Mouse (Mus musculus) megakaryocyte progenitor cell, adult 5-6 weeks (primary cell): Measurements from ENCODE around the gene 1700066M21Rik. TPM values are rescaled to one million over a fixed set of nuclear protein-coding genes. Genes with fewer than 3 reads are reported as not detected.

Experiments used
- ATAC-seq: replicated peaks from 2 replicates; pipeline ENCODE4 v1.8.0; 2016; ENCODE audit warnings: mild to moderate bottlenecking, moderate TSS enrichment, inconsistent platforms; ENCODE audit not compliant: poor library complexity
- total RNA-seq, 2 experiments: library from RNA; stranded (forward) in 1 of 2; stranded (reverse) in 1 of 2; fragments of 157-497, 149-512 nt in 1 of 2; fragments of 200-1000 nt in 1 of 2; gene quantifications; 2 replicates each; pipeline versions ENCODE4 v1.2.3 to v1.2.4; 2015 to 2017

The 1700066M21Rik gene
- total RNA-seq, 2 experiments from 2014 or later: 18.1 to 19.3 TPM

DNA sequence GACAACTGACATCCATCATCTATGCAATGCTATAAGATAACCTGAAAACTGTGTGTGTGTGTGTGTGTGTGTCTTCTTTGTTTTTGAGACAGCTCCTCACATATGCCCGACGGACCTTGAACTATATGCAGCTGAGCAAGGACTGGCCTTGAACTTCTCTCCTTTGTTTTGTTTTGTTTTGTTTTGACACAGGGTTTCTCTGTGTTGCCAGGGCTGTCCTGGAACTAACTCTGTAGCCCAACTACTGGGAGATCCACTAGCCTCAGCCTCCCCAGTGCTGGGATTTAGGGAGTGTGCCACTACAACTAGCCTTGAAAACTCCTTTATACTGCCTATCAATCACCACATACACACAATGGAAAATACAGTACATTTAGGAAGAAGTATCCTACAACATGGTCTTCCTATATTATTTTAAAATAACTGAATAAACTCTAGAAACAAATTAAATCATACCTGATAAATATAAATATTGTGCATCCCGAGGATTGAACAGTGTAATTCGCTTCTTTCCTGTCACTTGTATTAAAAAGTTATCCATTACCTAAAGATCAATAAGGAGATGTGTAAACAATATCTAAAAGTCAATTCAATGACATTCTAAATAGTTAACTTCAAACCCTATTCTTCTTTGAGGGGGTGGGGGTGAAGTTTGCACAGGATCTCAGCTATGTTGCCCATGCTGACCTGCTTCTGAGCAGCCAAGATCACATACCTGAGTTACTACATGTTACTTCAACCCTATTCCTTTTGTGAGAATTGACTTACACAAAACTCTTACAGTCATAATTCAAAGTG lies 13.8 kb downstream of the 1700066M21Rik start:
- ATAC-seq: no peak

- ATAC-seq: no peak
Measured at GRCm38 (mm10) chr1:57392417-57392816, 15.0 kb downstream of the 1700066M21Rik start.

GRCm38 (mm10) chr1:57394051-57394450 lies 16.6 kb downstream of the 1700066M21Rik start:
- ATAC-seq: peak; percentile 92

GRCm38 (mm10) chr1:57400321-57400720 lies 22.9 kb downstream of the 1700066M21Rik start:
- ATAC-seq: no peak

GRCm38 (mm10) chr1:57400877-57401276 lies 23.5 kb downstream of the 1700066M21Rik start:
- no peak for ATAC-seq

DNA sequence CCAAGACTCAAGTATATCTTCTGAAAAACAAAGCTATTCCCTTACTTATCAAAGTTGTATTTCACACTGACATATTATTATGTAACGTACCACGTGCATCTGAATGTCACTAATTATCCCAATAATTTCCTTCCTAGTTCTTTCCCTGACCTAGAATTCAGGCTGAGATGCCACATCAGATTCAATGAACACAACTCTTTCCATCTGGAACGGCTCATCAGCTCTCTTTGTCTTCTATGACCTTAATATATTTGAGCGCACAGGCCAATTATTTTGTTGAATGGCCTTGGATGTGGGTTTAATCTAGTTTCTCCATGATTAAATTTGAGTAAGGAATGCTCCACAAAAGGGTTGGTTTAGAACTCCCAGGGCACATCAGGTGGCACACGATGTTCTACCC lies 24.7 kb downstream of the 1700066M21Rik start:
- no peak for ATAC-seq

DNA sequence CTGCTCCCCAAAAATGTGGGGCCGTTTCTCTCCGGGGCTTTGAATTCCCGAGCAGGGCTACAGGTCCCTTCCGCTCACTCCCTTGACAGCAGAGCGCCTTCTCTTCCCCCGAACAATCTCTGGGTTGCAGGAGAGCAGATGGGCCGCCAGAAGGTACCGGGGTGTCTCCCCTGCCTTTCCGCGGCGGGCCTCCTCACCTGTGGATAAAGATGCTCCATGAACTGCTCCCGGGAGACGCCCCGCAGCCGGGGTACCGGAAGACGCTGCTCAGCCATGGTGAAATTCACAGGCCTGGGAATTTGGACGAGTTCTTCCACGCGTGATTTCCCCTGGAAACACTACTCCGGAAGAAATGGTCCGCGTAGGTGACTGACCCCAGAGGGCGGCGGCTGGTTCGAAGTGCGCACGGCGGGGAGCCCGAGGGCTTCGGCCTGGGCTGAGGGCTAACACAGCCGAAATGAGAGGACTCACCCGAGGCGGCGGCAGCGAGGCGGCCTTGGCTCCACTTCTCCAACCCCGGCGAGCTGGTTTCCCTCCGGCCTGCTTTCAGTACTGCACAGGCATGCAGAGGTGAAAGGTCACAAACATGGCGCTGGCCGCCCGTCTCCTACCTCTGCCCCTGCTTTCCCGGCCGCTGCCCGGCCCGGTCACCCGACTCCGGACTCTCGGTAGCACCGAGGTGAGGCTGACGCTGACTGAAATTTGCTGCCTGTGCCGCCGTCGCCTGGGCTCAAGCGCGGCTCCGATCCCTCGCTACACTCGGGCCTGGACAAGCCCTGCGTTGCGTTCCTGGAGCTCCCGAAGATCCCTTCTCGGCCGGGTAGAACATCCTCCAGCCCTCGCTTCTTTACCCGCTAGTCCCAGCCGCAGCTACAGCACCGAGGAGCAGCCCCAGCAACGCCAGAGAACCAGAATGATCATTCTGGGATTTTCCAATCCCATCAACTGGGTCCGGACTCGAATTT lies 29.0 kb downstream of the 1700066M21Rik start, which contains the start of the genes Maip1 and Tyw5:
Gene Maip1, plus strand, starts transcription at position 142 of the 965 bp plus-strand sequence.
Gene Tyw5, minus strand, starts transcription at position 915 of the 965 bp plus-strand sequence.
- ATAC-seq: peak; percentile 94

- ATAC-seq: no peak
Measured at GRCm38 (mm10) chr1:57408994-57409393, 31.6 kb downstream of the 1700066M21Rik start.

- no peak for ATAC-seq
Measured at GRCm38 (mm10) chr1:57413397-57413796, 36.0 kb downstream of the 1700066M21Rik start.

DNA sequence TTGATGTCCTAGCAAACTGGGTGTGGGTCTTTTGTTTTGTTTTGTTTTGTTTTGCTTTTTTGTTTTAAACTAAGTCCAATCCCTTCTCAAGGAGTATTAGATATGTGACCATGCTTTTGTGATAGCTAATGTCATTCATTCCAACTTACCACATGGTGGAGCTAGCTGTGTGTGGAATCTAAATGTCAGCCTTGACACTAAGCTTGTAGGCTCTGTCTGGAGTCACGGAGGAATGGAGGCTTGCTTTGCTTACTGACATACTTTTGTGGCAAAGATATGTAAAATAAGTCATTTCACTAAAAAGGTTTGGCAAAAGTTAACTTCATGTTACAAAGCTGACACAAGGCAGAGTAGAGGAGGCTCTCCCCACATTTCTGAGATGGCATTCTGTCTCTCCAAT lies 46.3 kb downstream of the 1700066M21Rik start:
- peak; percentile 57 for ATAC-seq

GRCm38 (mm10) chr1:57428368-57429308 lies 51.2 kb downstream of the 1700066M21Rik start:
- ATAC-seq: peak; percentile 93

GRCm38 (mm10) chr1:57429786-57430483 lies 52.5 kb downstream of the 1700066M21Rik start:
- peak; percentile 42 for ATAC-seq

- ATAC-seq: no peak
Measured at GRCm38 (mm10) chr1:57433141-57433540, 55.7 kb downstream of the 1700066M21Rik start.

Other genes starting within 250 kb of the 1700066M21Rik start
- gene Maip1, start 28.7 kb downstream of the 1700066M21Rik start, total RNA-seq (2015): 12.4 and 15.6 TPM in 2 replicates
- gene Maip1, start 28.7 kb downstream of the 1700066M21Rik start, total RNA-seq (2017): 10.0 and 10.8 TPM in 2 replicates
- gene Tyw5, start 29.5 kb downstream of the 1700066M21Rik start, total RNA-seq (2015): 23.3 and 35.1 TPM in 2 replicates
- gene Tyw5, start 29.5 kb downstream of the 1700066M21Rik start, total RNA-seq (2017): 25.8 and 28.4 TPM in 2 replicates